Mouse (Mus musculus) layer of hippocampus, postnatal 14 days (tissue): ENCODE measurements at regions not wholly inside any gene's neighbourhood (a gene's known extent, or its start where the extent isn't known, plus 50 kb on each side); places are given as distances from the start of the nearest gene placed in this dataset.

ENCODE experiments used
- DNase-seq, 2 experiments: peaks; one replicate each; pipeline ENCODE4 v3.0.0; 2021 to 2022; ENCODE audit warnings: low spot score in 2 of 2, mixed read lengths in 1 of 2

DNA sequence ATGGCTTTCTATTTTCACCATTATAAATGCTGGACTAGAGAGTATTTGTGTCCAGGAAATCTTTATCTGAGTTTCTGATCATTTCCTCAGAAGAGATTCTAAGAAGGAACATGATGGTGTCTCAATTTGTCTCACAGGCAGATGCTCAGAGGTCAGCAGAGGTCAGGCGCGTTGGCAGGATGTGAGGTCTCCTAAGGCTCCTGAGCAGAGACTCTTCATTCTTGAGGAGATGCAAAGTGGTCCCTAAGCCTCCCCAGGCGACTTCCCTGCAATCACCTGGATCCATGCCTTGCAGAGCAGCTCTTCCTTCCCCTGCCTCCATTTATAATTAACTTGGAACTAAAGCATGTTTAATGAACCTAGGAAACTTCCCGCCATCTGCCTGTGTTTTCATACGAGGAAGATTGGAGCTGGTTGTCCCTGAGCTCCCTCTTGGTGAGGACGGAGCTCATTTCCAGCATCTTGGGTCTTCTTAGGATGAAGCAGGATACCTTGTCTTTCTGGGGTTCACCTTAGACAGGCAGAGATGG lies 71.8 kb downstream of the Arf2 start:
- peak in 1 of 2 experiments; percentile 26 for DNase-seq

DNA sequence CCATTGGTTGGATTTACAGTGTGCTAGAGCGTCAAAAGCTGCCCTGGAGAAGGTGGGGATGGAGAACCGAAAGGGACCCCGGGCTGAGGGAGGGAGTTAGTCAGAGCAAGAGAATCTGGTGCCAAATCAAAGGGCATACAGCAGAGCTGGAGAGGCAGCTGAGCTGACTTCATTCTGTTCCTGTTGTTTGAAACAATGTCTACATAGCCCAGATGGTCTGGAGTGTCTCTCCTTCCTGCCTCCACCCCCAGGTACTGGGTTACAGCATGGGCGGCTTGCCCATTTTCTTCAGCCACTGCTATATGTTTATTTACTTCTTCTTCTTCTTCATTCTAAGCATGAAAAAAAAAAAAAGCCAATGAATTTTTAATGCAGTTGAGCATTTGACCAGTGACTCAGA lies 78.7 kb downstream of the Arf2 start:
- no peak for DNase-seq

DNA sequence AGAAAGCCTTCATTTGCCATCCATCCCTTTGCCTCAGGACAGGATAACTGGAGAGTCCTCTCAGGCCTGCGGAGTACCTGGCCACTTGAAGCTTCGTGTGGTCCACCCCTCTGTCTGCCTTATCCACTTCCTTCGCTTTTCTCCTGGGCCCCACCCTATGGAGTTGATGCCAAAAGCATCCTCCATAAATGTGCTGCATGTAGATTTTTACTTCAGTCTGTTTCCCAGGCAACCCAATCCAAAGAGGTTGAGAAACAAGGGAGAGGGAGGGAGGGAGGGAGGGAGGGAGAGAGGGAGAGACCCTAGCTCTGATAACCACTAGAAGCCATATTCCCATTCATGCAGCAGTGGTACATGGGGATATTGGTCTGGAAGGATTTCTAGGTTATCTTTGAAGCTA lies 80.7 kb upstream of the Crhr1 start:
- no peak for DNase-seq

DNA sequence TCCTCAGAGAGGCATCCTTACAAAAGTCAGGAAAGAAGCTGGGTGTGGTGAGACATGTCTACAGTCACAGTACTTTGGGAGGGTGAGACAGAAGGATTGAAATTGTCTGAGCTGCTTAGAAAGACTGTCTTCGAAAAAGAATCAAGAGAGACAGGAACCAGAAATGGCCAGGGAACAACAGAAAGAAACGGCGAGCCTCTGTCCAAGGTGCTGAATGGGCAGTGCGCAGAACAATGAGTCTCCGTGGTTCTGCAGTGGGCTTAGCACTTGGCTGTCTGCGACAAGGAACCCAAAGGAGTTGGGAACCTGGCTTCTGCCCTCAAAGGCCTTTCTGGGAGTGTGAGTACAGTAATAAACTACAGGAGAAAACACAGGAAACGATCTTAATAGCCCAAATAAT lies 79.4 kb upstream of the Crhr1 start:
- no peak for DNase-seq

DNA sequence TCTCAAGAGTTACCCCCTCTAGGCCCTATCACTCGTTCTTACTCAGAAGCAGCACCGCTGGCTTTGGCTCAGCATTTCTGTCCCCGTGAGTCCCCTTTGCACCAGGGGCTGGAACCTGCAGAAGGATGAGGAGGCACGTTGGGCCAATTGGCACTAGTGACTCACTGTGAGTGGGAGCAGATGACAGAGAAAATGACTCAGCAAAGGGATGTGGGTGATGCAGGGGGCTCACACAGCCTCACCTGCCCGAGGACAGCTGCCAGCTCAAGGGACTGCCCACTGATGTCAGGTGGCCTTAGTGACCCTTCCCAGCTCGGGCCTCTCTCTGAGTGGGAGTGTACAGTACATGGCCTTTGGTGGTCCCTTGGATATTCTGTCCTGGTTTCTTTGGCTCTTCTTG lies 76.7 kb upstream of the Crhr1 start:
- no peak for DNase-seq

DNA sequence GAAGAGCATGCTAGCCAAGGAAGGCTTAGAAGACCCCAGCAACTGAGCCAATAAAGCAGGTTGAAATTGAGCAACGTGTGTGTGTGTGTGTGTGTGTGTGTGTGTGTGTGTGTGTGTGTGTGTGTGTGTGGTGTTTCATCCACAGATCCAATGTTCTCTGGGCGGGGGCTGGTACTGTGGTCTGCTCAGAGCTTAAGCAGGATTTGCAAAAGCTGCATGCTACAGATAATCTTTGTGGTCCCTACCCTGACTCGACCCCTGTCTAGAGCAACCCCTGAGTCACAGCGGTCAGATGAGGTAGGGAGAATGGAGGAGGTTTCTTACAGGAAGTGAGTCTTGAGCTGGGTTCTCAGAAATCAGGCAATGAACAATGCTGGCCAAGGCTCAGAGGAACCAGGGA lies 75.6 kb upstream of the Crhr1 start:
- no peak for DNase-seq

DNA sequence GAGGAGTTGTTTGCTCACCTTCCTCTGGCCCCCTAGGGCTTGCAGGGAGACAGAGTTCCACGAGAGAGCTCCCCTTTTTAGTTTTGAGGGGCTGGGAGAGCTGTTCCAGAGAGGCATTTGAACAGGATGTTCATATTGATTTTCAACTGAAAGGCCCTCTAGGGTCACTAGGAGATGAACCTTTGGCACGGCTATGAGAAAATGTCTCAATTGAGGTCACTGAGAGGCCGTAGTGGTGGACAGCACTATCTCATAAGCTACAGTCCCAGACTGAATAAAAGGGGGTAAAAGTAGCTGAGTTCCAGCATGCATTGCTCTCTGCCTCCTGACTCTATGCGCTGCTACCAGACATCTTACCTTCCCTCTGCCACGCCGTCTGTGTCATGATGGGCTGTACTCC lies 74.1 kb upstream of the Crhr1 start:
- no peak for DNase-seq

DNA sequence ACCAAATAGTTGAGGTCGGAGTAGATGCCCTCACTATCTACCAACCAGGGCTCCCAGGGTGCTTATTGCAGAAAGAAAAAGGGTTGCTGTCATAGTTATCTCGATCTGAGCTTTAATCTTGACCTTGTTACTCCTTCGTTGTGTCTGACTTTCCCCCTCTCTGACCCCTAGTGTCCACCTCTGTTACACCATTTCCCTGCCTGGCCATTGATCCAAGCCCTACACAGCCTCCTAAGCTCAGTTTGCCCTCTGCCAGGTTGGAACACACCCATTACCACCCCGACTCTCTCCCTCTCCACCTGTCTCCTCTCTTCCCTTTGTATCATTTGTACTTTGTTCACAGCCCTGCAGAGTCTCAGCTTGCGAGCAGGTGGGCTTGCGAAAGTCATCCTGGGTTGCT lies 73.6 kb upstream of the Crhr1 start:
- no peak for DNase-seq

DNA sequence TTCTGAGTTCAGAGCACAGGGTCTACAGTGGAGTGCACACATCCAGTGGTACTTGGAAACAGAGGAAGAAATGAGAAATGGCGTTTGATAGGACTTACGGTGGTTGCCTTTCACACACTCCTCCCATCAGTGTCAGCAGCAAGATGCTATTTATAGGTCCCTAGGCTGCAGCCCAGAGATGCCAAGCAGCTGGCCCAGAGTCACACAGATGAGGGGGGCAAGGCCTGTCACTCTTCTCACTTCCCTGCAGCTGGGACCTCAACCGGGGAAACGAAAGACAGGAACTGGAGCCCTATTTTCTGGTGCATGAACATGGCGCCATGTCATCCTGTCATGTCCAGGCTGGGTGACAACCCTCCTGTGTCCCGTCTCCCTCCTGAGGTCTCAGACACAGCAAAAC lies 71.3 kb upstream of the Crhr1 start:
- DNase-seq: no peak

DNA sequence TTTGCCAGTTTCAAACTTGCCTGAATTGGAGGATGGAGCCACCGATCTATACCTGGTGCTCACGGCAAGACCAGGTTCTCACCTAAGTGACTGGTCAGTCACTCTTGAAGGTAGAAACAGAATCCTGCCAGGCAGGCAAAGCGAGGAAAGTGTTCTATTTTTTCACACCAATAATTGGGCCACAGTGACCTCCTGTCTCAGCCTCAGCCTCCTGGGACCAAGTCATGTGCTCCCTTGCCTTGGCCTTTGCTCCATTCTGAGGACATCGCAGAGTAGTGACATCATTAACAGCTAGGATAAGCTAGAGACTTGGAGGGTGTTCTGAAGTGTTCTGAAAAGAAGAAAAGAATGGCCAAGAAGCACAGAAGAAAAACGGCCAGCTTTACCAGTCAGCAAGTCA lies 67.5 kb upstream of the Crhr1 start:
- DNase-seq: no peak

DNA sequence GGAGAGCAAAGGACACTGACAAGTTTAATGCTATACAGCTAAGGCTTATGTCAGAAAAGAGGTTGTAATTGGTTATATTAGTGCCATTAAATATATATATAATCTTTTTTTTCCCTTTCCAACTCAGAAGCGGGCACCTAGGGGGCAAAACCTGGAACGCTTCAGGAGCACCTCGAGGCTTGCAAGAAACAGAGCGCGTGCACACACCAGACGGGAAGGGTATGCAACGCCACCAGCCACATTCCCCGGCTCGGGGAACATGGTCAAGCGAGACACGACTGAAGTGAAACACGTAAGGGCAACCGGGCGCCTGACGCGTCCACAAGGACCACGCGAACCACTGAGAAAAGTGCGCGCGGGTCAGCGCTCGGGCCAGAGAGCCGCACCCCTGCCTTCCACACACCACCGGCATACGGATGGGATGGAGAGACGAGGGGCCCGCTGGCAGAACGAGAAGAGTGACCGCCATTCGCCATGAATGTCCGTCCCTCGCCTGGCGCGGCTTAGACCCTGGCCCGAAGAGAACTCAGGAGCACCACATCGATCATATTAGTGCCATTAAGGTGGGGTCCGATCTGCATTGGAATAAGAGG lies 60.0 kb upstream of the Crhr1 start:
- no peak for DNase-seq

DNA sequence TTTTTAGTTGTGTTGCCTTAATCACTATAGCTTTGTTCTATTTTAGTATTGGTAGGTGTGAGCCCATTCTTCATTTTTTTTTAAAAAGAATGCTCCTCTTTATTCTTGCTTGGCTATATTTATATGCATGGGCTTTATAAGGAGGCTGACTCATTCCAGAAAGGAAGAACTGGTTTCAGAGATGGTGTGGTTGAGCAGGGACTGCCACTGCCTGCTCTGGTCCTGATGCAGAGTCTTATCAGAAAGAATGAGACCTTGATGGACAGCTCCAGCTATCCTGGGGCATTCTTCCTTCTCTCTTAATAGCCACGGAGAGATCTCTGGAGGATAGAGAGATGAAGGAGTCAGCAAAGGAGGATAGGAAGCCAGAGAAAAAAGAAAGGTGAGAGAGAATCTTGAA lies 57.9 kb upstream of the Crhr1 start:
- DNase-seq: no peak

DNA sequence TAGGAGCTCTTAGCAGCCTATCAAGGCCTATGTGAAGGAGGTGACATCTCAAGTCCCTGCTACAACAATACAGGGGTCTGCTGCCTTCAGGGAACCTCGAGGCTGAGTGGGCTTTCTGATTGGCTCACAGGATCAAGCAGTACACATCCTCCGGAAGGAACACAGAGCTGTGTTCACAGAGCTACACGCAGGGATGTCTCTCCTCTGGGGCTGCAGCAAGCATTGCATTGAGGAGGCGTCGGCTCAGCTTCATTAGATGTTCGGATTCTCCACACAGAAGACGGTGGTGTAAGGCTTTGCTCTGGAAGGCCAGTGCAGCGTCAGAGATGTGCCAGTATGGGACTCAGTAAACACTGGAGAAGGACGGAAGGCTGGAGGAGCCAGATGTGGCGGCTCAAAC lies 57.3 kb upstream of the Crhr1 start:
- DNase-seq: no peak

DNA sequence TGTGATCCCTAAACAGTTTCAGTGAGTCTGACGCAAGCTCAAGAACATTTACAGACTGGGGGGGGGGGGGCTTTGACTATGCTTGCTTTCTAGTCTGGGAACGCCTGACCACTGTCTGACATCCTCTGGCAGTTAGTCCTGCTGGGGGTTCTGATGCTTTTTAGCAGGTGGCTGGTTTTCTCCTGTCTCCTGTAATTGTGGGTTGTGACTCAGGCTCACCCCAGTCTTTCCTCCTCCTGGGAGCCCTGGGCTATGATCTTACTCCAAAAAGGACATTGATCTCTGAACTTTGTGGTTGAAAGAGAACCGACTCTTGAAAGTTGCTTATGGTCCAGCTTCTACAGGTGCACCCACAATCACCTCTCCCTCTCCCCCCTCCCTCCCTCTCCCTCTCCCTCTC lies 50.6 kb upstream of the Crhr1 start:
- DNase-seq: no peak
